Mouse (Mus musculus) lung, embryonic 15.5 days (tissue): Measurements from ENCODE around the gene Ccdc8. TPM values are rescaled to one million over a fixed set of nuclear protein-coding genes. Genes with fewer than 3 reads are reported as not detected.

ENCODE experiments used
- ATAC-seq: fragments of 200-750 bp; cut with Nextera tagmentation; 2 replicates; pipeline ENCODE4 v1.8.0; 2017; ENCODE audit warnings: moderate number of reproducible peaks, borderline replicate concordance; ENCODE audit not compliant: low FRiP score, low TSS enrichment; ENCODE audit errors: extremely low read depth
- H3K27ac ChIP-seq: fragments of 300-500 bp; sonication (generic); 2 replicates; pipeline ENCODE4 v1.5.1; 2015; ENCODE audit warnings: moderate library complexity, mild to moderate bottlenecking, inconsistent platforms
- H3K27me3 ChIP-seq: fragments of 300-500 bp; sonication (generic); 2 replicates; pipeline ENCODE4 v1.6.1; 2015; ENCODE audit warnings: inconsistent platforms
- H3K36me3 ChIP-seq: fragments of 300-500 bp; sonication (generic); 2 replicates; pipeline ENCODE4 v1.6.1; 2015; ENCODE audit warnings: inconsistent platforms
- H3K4me1 ChIP-seq: fragments of 300-500 bp; sonication (generic); 2 replicates; pipeline ENCODE4 v1.6.1; 2015; ENCODE audit warnings: inconsistent platforms
- H3K4me2 ChIP-seq: fragments of 300-500 bp; sonication (generic); 2 replicates; pipeline ENCODE4 v1.6.1; 2015; ENCODE audit warnings: inconsistent platforms, mild to moderate bottlenecking, moderate library complexity
- H3K4me3 ChIP-seq: fragments of 300-500 bp; sonication (generic); 2 replicates; pipeline ENCODE4 v1.5.1; 2015; ENCODE audit warnings: mild to moderate bottlenecking, inconsistent platforms
- H3K9ac ChIP-seq: fragments of 300-500 bp; sonication (generic); 2 replicates; pipeline ENCODE4 v1.6.1; 2015; ENCODE audit warnings: inconsistent platforms
- H3K9me3 ChIP-seq: fragments of 300-500 bp; sonication (generic); 2 replicates; pipeline ENCODE4 v1.6.1; 2016; ENCODE audit warnings: inconsistent platforms
- WGBS: fragments of 180-500 bp; shearing (Covaris S2); methylation state at CpG from one replicate; pipeline ENCODE4 v1.1.7; 2015; 5-methylcytosine and 5-hydroxymethylcytosine counted together
- polyA plus RNA-seq: library from polyadenylated mRNA; unstranded; fragments of >200 nt; fragmentation: Nextera tagmentation; extraction: Ambion mirVana; gene quantifications from 2 replicates; pipeline ENCODE4 v1.2.1, GENCODE M21; 2015

Ccdc8 gene
- polyA plus RNA-seq, 1 experiment from 2014 or later: 34.9 TPM

GRCm38 (mm10) chr7:17019426-17020166 is 27.1 kb downstream of the Ccdc8 start:
- Histone ChIP-seq H3K27ac (no peak overlapping the region), H3K4me3 (no peak overlapping the region), H3K27me3 (no peaks in the 10 kb centered on the region), H3K9me3 (no peaks in the 10 kb centered on the region), H3K4me2 (no peak overlapping the region), H3K4me1 (peaks cover 25% of the 10 kb centered on the region), H3K9ac (no peak overlapping the region), H3K36me3 (peaks cover 70% of the 10 kb centered on the region)
- no peak for ATAC-seq
- 84% methylated on average over 7 of the region's 7 CpGs for WGBS

GRCm38 (mm10) chr7:17022176-17022575 is 29.7 kb downstream of the Ccdc8 start:
- Histone ChIP-seq H3K27ac (no peak overlapping the region), H3K4me3 (no peak overlapping the region), H3K36me3 (peaks cover 45% of the 10 kb centered on the region), H3K4me1 (peaks cover 45% of the 10 kb centered on the region), H3K27me3 (no peaks in the 10 kb centered on the region), H3K9me3 (no peaks in the 10 kb centered on the region), H3K4me2 (no peak overlapping the region), H3K9ac (no peak overlapping the region)
- ATAC-seq: no peak
- 95% methylated on average over 15 of the region's 15 CpGs for WGBS

GRCm38 (mm10) chr7:17023701-17024100 is 31.2 kb downstream of the Ccdc8 start:
- Histone ChIP-seq H3K27ac (peak overlapping the region; percentile 77), H3K9ac (0 out of 2 replicates have a peak overlapping the region, but pooled peaks have one; percentile 11), H3K4me1 (peaks cover 45% of the 10 kb centered on the region), H3K27me3 (no peaks in the 10 kb centered on the region), H3K36me3 (peaks cover 45% of the 10 kb centered on the region), H3K9me3 (no peaks in the 10 kb centered on the region), H3K4me2 (0 out of 2 replicates have a peak overlapping the region, but pooled peaks have one; percentile 73), H3K4me3 (no peak overlapping the region)
- ATAC-seq: no peak
- WGBS: 65% methylated on average over 4 of the region's 4 CpGs

- H3K9me3 ChIP-seq: no peaks in the 10 kb centered on the region
- peak overlapping the region; percentile 77 for H3K27ac ChIP-seq
- ATAC-seq: no peak
- peak overlapping the region; percentile 11; the same call in 1 of the 2 replicates for H3K9ac ChIP-seq
- H3K4me3 ChIP-seq: no peak overlapping the region
- H3K27me3 ChIP-seq: no peaks in the 10 kb centered on the region
- peaks cover 45% of the 10 kb centered on the region for H3K4me1 ChIP-seq
- H3K36me3 ChIP-seq: peaks cover 41% of the 10 kb centered on the region
- peak overlapping the region; percentile 73; the same call in 1 of the 2 replicates for H3K4me2 ChIP-seq
- 66% methylated on average over 6 of the region's 6 CpGs for WGBS
Observed at GRCm38 (mm10) chr7:17024141-17024540, 31.6 kb downstream of the Ccdc8 start.

GRCm38 (mm10) chr7:17024814-17025504 is 32.5 kb downstream of the Ccdc8 start:
- no peaks in the 10 kb centered on the region for H3K9me3 ChIP-seq
- peak overlapping the region; percentile 73 for H3K4me2 ChIP-seq
- H3K36me3 ChIP-seq: peaks cover 34% of the 10 kb centered on the region
- H3K4me3 ChIP-seq: 0 out of 2 replicates have a peak overlapping the region, but pooled peaks have one; percentile 6
- WGBS: 69% methylated on average over 10 of the region's 10 CpGs
- H3K27me3 ChIP-seq: no peaks in the 10 kb centered on the region
- peak overlapping the region; percentile 77 for H3K27ac ChIP-seq
- ATAC-seq: no peak
- peaks cover 45% of the 10 kb centered on the region for H3K4me1 ChIP-seq
- H3K9ac ChIP-seq: peak overlapping the region; percentile 11; the same call in 1 of the 2 replicates

GRCm38 (mm10) chr7:17025505-17025894 is 33.0 kb downstream of the Ccdc8 start:
- Histone ChIP-seq H3K9ac (peak overlapping the region; percentile 11; the same call in 1 of the 2 replicates), H3K4me1 (peaks cover 45% of the 10 kb centered on the region), H3K4me3 (0 out of 2 replicates have a peak overlapping the region, but pooled peaks have one; percentile 71), H3K27ac (peak overlapping the region; percentile 77), H3K36me3 (peaks cover 34% of the 10 kb centered on the region), H3K4me2 (peak overlapping the region; percentile 73), H3K9me3 (no peaks in the 10 kb centered on the region), H3K27me3 (no peaks in the 10 kb centered on the region)
- WGBS: 66% methylated on average over 4 of the region's 4 CpGs
- ATAC-seq: no peak

- Histone ChIP-seq H3K9me3 (no peaks in the 10 kb centered on the region), H3K27me3 (no peaks in the 10 kb centered on the region), H3K36me3 (peaks cover 33% of the 10 kb centered on the region), H3K4me2 (peak overlapping the region; percentile 73), H3K27ac (peak overlapping the region; percentile 77; the same call in 1 of the 2 replicates), H3K9ac (peak overlapping the region; percentile 73), H3K4me1 (peaks cover 45% of the 10 kb centered on the region), H3K4me3 (peak overlapping the region; percentile 71)
- ATAC-seq: no peak
- 73% methylated on average over 9 of the region's 9 CpGs for WGBS
Observed at GRCm38 (mm10) chr7:17025896-17026622, 33.6 kb downstream of the Ccdc8 start.

GRCm38 (mm10) chr7:17026710-17027587 is 34.4 kb downstream of the Ccdc8 start:
- peak overlapping the region; percentile 73 for H3K9ac ChIP-seq
- peaks cover 33% of the 10 kb centered on the region for H3K36me3 ChIP-seq
- H3K27ac ChIP-seq: peak overlapping the region; percentile 89
- H3K27me3 ChIP-seq: no peaks in the 10 kb centered on the region
- peaks cover 45% of the 10 kb centered on the region for H3K4me1 ChIP-seq
- peak; percentile 41; the same call in 1 of the 2 replicates for ATAC-seq
- H3K9me3 ChIP-seq: no peaks in the 10 kb centered on the region
- peak overlapping the region; percentile 71 for H3K4me3 ChIP-seq
- H3K4me2 ChIP-seq: peak overlapping the region; percentile 73
- WGBS: 3% methylated on average over 24 of the region's 24 CpGs

GRCm38 (mm10) chr7:17027588-17028343 is 35.3 kb downstream of the Ccdc8 start, which contains the start of gene Ppp5c:
Gene Ppp5c, minus strand, starts transcription at chr7:17027924.
- under 1% methylated on average over 57 of the region's 58 CpGs for WGBS
- Histone ChIP-seq H3K4me1 (peaks cover 45% of the 10 kb centered on the region), H3K4me2 (peak within 1 kb of the TSS; percentile 73), H3K4me3 (peak within 1 kb of the TSS; percentile 71), H3K27me3 (no peaks in the 10 kb centered on the region), H3K27ac (peak within 1 kb of the TSS; percentile 89), H3K36me3 (peaks cover 33% of the 10 kb centered on the region), H3K9me3 (no peaks in the 10 kb centered on the region), H3K9ac (peak within 1 kb of the TSS; percentile 73)
- peak; percentile 84 for ATAC-seq

GRCm38 (mm10) chr7:17028923-17029322 is 36.4 kb downstream of the Ccdc8 start:
- no peaks in the 10 kb centered on the region for H3K9me3 ChIP-seq
- ATAC-seq: no peak
- H3K4me3 ChIP-seq: no peak overlapping the region
- no peak overlapping the region for H3K9ac ChIP-seq
- H3K27ac ChIP-seq: 0 out of 2 replicates have a peak overlapping the region, but pooled peaks have one; percentile 12
- H3K36me3 ChIP-seq: peaks cover 38% of the 10 kb centered on the region
- peaks cover 34% of the 10 kb centered on the region for H3K4me1 ChIP-seq
- H3K27me3 ChIP-seq: no peaks in the 10 kb centered on the region
- WGBS: 73% methylated on average over 7 of the region's 7 CpGs
- H3K4me2 ChIP-seq: no peak overlapping the region
